In the genomic region with DNA sequence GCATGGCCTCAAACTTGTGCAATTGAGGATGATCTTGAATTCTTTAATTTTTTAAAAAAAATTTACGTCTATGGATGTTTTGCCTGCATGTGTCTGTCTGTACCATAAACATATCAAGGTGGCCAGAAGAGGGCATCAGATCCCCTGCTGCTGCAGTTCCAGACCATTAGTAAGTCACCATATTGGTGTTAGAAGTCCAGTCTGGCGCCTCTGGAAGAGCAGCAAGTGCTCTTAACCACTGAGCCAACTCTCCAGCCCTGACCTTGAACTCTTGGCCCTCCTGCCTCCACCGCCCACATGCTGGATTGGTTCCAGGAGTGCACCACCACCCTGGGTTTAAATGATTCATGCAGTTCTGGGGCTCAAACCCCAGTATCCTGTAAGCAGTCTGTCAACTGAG, we compare ENCODE assay signal across 8 mouse cellular contexts. TPM values are rescaled to one million over a fixed set of nuclear protein-coding genes. Genes with fewer than 3 reads are reported as not detected.
A peak's percentile ranks its signal among the peaks of the same experiment; 100 is the strongest.
DNase-seq lines count a peak whose midpoint lies in the region; TF ChIP-seq lines count a peak whose summit lies in the region.

No protein-coding gene starts in this region.

- no peak for TF ChIP-seq POLR2A in spleen, adult 2 months (IDR thresholded peaks at IDR 0.05; ENCODE audit: low read depth, low read length)

- H3K27me3 ChIP-seq in spleen, adult 2 months (ENCODE audit: control insufficient read depth, insufficient read depth, low read length) = no peaks in the 10 kb centered on the region
- H3K27me3 ChIP-seq in embryonic facial prominence, embryonic 10.5 days (replicated peaks; ENCODE audit: low read depth, poor library complexity, severe bottlenecking) = no peaks in the 10 kb centered on the region

- H3K36me3 ChIP-seq in spleen, adult 2 months (ENCODE audit: control insufficient read depth, insufficient read depth, low read length) = no peaks in the 10 kb centered on the region
- H3K36me3 ChIP-seq in embryonic facial prominence, embryonic 10.5 days (replicated peaks) = no peaks in the 10 kb centered on the region

- 54% methylated on average over 3 of the region's 3 CpGs for WGBS in spleen, adult 2 months
- 57% methylated on average over 3 of the region's 3 CpGs for WGBS in embryonic facial prominence, embryonic 10.5 days

- peak; percentile 28 for DNase-seq in gastrocnemius, adult 18-20 months (ENCODE audit: low spot score)
- no peak for DNase-seq in gastrocnemius, postnatal 36 days
- peak; percentile 12 to 50 for DNase-seq in spleen, adult 2 months (ENCODE audit: low read depth in 1 of 2, low spot score in 2 of 2)
- DNase-seq in spleen, adult 12 weeks (ENCODE audit: low spot score) = no peak
- DNase-seq in embryonic facial prominence, embryonic 10.5 days (ENCODE audit: low spot score) = peak; percentile 36
- DNase-seq in lung, postnatal 10 days = peak; percentile 57
- DNase-seq in thymus, postnatal 4 days = peak; percentile 45
- DNase-seq in frontal cortex, postnatal 25 days (ENCODE audit: low spot score in 2 of 2) = no peak

- TF ChIP-seq CTCF in spleen, adult 2 months (IDR thresholded peaks at IDR 0.05; ENCODE audit: extremely low read depth, insufficient read depth, insufficient read length, insufficient replicate concordance) = peak; percentile 15; the same call in 1 of the 2 replicates

- H3K4me1 ChIP-seq in spleen, adult 2 months (ENCODE audit: control insufficient read depth, insufficient read depth, insufficient read length) = 0 out of 2 replicates have a peak, but pooled peaks cover 6% of the 10 kb centered on the region
- H3K4me1 ChIP-seq in embryonic facial prominence, embryonic 10.5 days = peaks cover 23% of the 10 kb centered on the region

- H3K27ac ChIP-seq in spleen, adult 2 months (ENCODE audit: insufficient read depth, low read length) = no peak overlapping the region
- no peak overlapping the region for H3K27ac ChIP-seq in embryonic facial prominence, embryonic 10.5 days (replicated peaks)

- no peaks in the 10 kb centered on the region for H3K9me3 ChIP-seq in embryonic facial prominence, embryonic 10.5 days

- no peak overlapping the region for H3K4me3 ChIP-seq in spleen, adult 2 months (ENCODE audit: extremely low read depth, insufficient read depth, insufficient read length)
- no peak overlapping the region for H3K4me3 ChIP-seq in embryonic facial prominence, embryonic 10.5 days

- intact Hi-C loops in gastrocnemius, postnatal 36 days (cut with DNase I) = loop anchor here (5.0 to 10.0 kb wide), 2 partner anchors 196 to 288 kb away; no protein-coding TSS in a partner anchor

RNA-seq across cellular contexts. Expression of a gene that starts 39.1 kb away (rescaled TPM):
- total RNA-seq in gastrocnemius, adult 18-20 months (2021) = 10 to 100 TPM; 10.8 to 15.2 TPM
- total RNA-seq in gastrocnemius, postnatal 36 days (2021) = 1 to 10 TPM; 6.0 to 9.8 TPM
- polyA plus RNA-seq in spleen, adult 2 months (2012; rRNA removed) = 15.8 and 21.8 TPM in 2 replicates
- 1.0 and 1.5 TPM in 2 replicates for polyA plus RNA-seq in embryonic facial prominence, embryonic 10.5 days (2016; fragmentation: Nextera tagmentation; extraction: Ambion mirVana)

Comparison
In these comparisons a context has a peak if more than half of its experiments do, and no peak if none do; other contexts are left out.
1. DNase-seq: peak in gastrocnemius, adult 18-20 months (single experiment), spleen, adult 2 months (2 of 2), embryonic facial prominence, embryonic 10.5 days (single experiment), lung, postnatal 10 days (single experiment) and thymus, postnatal 4 days (single experiment); none in gastrocnemius, postnatal 36 days (0 of 2), spleen, adult 12 weeks (single experiment) and frontal cortex, postnatal 25 days (0 of 2).